Mouse (Mus musculus): Measurements from ENCODE around the gene Angptl7. TPM values are rescaled to one million over a fixed set of nuclear protein-coding genes. Genes with fewer than 3 reads are reported as not detected.
A peak's percentile ranks its signal among the peaks of the same experiment; 100 is the strongest.

The Angptl7 gene
- polyA plus RNA-seq, 1 experiment from 2014 or later, result 15.0 TPM

- no peaks in the 10 kb centered on the region for H3K27me3 ChIP-seq (ENCODE audit: control insufficient read depth, insufficient read depth, low read length)
- no peak for ATAC-seq (replicated peaks; ENCODE audit: extremely low read depth, insufficient read depth, low FRiP score)
- peaks cover 78% of the 10 kb centered on the region for H3K36me3 ChIP-seq (ENCODE audit: control insufficient read depth, insufficient read depth)
- no peaks in the 10 kb centered on the region for H3K4me1 ChIP-seq (ENCODE audit: control insufficient read depth, insufficient read depth, low read length)
- no peak overlapping the region for H3K27ac ChIP-seq (ENCODE audit: low read length)
- no peak overlapping the region for H3K9ac ChIP-seq (ENCODE audit: low read length)
- no peaks in the 10 kb centered on the region for H3K9me3 ChIP-seq (replicated peaks; ENCODE audit: control insufficient read depth, low read length)
- WGBS, result 94% methylated on average over 12 of the region's 12 CpGs
- H3K4me2 ChIP-seq (ENCODE audit: low read depth, low read length), result no peak overlapping the region
- no peak overlapping the region for H3K4me3 ChIP-seq (ENCODE audit: low read length)
Measured at GRCm38 (mm10) chr4:148464869-148465268, 35.4 kb downstream of the Angptl7 start.

- Histone ChIP-seq H3K9ac (ENCODE audit: low read length) (no peak overlapping the region), H3K4me2 (ENCODE audit: low read depth, low read length) (no peak overlapping the region), H3K4me3 (ENCODE audit: low read length) (no peak overlapping the region), H3K36me3 (ENCODE audit: control insufficient read depth, insufficient read depth) (peaks cover 78% of the 10 kb centered on the region), H3K27ac (ENCODE audit: low read length) (no peak overlapping the region), H3K27me3 (ENCODE audit: control insufficient read depth, insufficient read depth, low read length) (no peaks in the 10 kb centered on the region), H3K9me3 (replicated peaks; ENCODE audit: control insufficient read depth, low read length) (no peaks in the 10 kb centered on the region), H3K4me1 (ENCODE audit: control insufficient read depth, insufficient read depth, low read length) (no peaks in the 10 kb centered on the region)
- 82% methylated on average over 12 of the region's 12 CpGs for WGBS
- ATAC-seq (replicated peaks; ENCODE audit: extremely low read depth, insufficient read depth, low FRiP score), result no peak
Measured at GRCm38 (mm10) chr4:148464301-148464700, 36.0 kb downstream of the Angptl7 start.

GRCm38 (mm10) chr4:148463208-148463960, 36.9 kb downstream of the Angptl7 start:
- Histone ChIP-seq H3K4me1 (ENCODE audit: control insufficient read depth, insufficient read depth, low read length) (no peaks in the 10 kb centered on the region), H3K9ac (ENCODE audit: low read length) (no peak overlapping the region), H3K36me3 (ENCODE audit: control insufficient read depth, insufficient read depth) (peaks cover 77% of the 10 kb centered on the region), H3K4me2 (ENCODE audit: low read depth, low read length) (no peak overlapping the region), H3K27me3 (ENCODE audit: control insufficient read depth, insufficient read depth, low read length) (no peaks in the 10 kb centered on the region), H3K9me3 (replicated peaks; ENCODE audit: control insufficient read depth, low read length) (no peaks in the 10 kb centered on the region), H3K27ac (ENCODE audit: low read length) (no peak overlapping the region), H3K4me3 (ENCODE audit: low read length) (no peak overlapping the region)
- ATAC-seq (replicated peaks; ENCODE audit: extremely low read depth, insufficient read depth, low FRiP score), result no peak; the same call in 1 of the 2 replicates
- WGBS, result 71% methylated on average over 14 of the region's 14 CpGs

DNA sequence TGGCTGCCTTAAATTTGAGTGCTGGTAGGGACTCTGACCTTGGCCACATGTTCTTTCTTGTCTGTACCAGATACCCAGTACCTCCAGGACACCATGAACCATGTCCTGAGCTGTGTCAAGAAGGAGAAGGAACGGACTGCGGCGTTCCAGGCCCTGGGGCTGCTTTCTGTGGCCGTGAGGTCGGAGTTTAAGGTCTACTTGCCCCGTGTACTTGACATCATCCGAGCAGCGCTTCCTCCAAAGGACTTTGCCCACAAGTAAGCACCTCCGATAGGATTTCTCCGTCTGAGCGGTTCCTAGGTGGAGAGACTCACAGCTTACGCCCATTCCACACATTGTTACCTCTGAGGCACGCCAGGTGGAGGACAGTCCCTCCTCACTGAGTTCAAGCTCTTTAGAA, 37.5 kb downstream of the Angptl7 start:
- no peaks in the 10 kb centered on the region for H3K9me3 ChIP-seq (replicated peaks; ENCODE audit: control insufficient read depth, low read length)
- no peak overlapping the region for H3K4me2 ChIP-seq (ENCODE audit: low read depth, low read length)
- H3K4me1 ChIP-seq (ENCODE audit: control insufficient read depth, insufficient read depth, low read length), result no peaks in the 10 kb centered on the region
- no peak overlapping the region for H3K27ac ChIP-seq (ENCODE audit: low read length)
- peaks cover 74% of the 10 kb centered on the region for H3K36me3 ChIP-seq (ENCODE audit: control insufficient read depth, insufficient read depth)
- no peak for ATAC-seq (replicated peaks; ENCODE audit: extremely low read depth, insufficient read depth, low FRiP score)
- WGBS, result 93% methylated on average over 13 of the region's 13 CpGs
- no peaks in the 10 kb centered on the region for H3K27me3 ChIP-seq (ENCODE audit: control insufficient read depth, insufficient read depth, low read length)
- no peak overlapping the region for H3K9ac ChIP-seq (ENCODE audit: low read length)
- H3K4me3 ChIP-seq (ENCODE audit: low read length), result no peak overlapping the region

DNA sequence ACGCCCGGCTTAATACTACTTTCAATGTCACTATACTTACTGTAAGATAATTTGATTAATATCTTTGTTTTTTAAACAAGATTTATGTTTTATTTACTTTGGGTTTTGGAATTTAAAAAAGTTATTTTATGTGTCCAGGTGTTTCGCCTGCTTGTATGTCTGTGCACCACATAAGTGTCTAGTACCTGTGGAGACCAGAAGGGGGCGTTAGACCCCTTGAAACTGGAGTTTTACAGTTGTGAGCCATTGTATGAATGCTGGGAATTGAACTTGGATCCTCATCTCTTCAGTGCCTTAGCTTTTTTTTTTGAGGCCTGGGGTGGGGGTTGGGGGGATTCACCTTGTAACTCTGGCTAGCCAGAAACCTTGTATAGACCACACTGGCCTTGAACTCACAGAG, 38.5 kb downstream of the Angptl7 start:
- ATAC-seq (replicated peaks; ENCODE audit: extremely low read depth, insufficient read depth, low FRiP score), result no peak

GRCm38 (mm10) chr4:148460656-148461284, 39.5 kb downstream of the Angptl7 start:
- Histone ChIP-seq H3K9ac (ENCODE audit: low read length) (no peak overlapping the region), H3K36me3 (ENCODE audit: control insufficient read depth, insufficient read depth) (peaks cover 79% of the 10 kb centered on the region), H3K4me1 (ENCODE audit: control insufficient read depth, insufficient read depth, low read length) (no peaks in the 10 kb centered on the region), H3K4me2 (ENCODE audit: low read depth, low read length) (no peak overlapping the region), H3K27ac (ENCODE audit: low read length) (no peak overlapping the region), H3K27me3 (ENCODE audit: control insufficient read depth, insufficient read depth, low read length) (no peaks in the 10 kb centered on the region), H3K4me3 (ENCODE audit: low read length) (no peak overlapping the region), H3K9me3 (replicated peaks; ENCODE audit: control insufficient read depth, low read length) (no peaks in the 10 kb centered on the region)
- no peak for ATAC-seq (replicated peaks; ENCODE audit: extremely low read depth, insufficient read depth, low FRiP score)
- WGBS, result 87% methylated on average over 12 of the region's 12 CpGs

More for the DNA sequence above, 38.5 kb downstream of the Angptl7 start:
- H3K36me3 ChIP-seq (ENCODE audit: control insufficient read depth, insufficient read depth), result peaks cover 78% of the 10 kb centered on the region
- no peak overlapping the region for H3K4me3 ChIP-seq (ENCODE audit: low read length)
- no peaks in the 10 kb centered on the region for H3K27me3 ChIP-seq (ENCODE audit: control insufficient read depth, insufficient read depth, low read length)
- no peak overlapping the region for H3K27ac ChIP-seq (ENCODE audit: low read length)
- no peak overlapping the region for H3K9ac ChIP-seq (ENCODE audit: low read length)
- no peak overlapping the region for H3K4me2 ChIP-seq (ENCODE audit: low read depth, low read length)
- no peaks in the 10 kb centered on the region for H3K4me1 ChIP-seq (ENCODE audit: control insufficient read depth, insufficient read depth, low read length)
- 80% methylated on average over 4 of the region's 4 CpGs for WGBS
- no peaks in the 10 kb centered on the region for H3K9me3 ChIP-seq (replicated peaks; ENCODE audit: control insufficient read depth, low read length)

DNA sequence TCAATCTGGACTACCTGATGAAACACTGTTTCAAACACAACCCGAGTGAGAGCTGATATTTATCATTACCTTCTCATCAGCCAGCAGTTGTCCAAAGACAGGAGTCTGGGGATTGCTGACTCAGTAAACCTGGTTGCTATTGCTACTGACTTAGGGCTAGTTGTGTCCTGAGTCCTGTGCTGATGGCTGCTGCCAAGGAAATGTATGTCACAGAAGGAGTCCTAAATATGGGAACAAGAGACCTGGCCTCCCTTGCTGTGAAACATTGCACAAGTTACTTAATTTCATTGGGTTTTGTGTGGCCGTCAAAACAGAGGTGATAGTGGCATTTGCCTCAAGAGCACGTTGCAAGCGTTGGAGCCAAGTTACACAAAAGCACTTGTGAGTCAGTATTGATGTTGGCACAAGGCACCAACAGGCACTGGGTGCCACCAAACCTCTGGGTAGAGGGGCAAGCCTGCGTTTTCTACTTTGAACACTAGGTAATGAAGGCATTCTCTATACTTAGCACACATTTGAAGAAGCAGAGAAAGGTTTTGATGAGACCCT, 44.7 kb downstream of the Angptl7 start:
- Histone ChIP-seq H3K4me3 (ENCODE audit: low read length) (no peak overlapping the region), H3K36me3 (ENCODE audit: control insufficient read depth, insufficient read depth) (peaks cover 74% of the 10 kb centered on the region), H3K4me2 (ENCODE audit: low read depth, low read length) (no peak overlapping the region), H3K27me3 (ENCODE audit: control insufficient read depth, insufficient read depth, low read length) (no peaks in the 10 kb centered on the region), H3K4me1 (ENCODE audit: control insufficient read depth, insufficient read depth, low read length) (no peaks in the 10 kb centered on the region), H3K9ac (ENCODE audit: low read length) (no peak overlapping the region), H3K27ac (ENCODE audit: low read length) (no peak overlapping the region), H3K9me3 (replicated peaks; ENCODE audit: control insufficient read depth, low read length) (no peaks in the 10 kb centered on the region)
- ATAC-seq (replicated peaks; ENCODE audit: extremely low read depth, insufficient read depth, low FRiP score), result no peak
- 82% methylated on average over 5 of the region's 5 CpGs for WGBS

GRCm38 (mm10) chr4:148453707-148454106, 46.6 kb downstream of the Angptl7 start:
- no peaks in the 10 kb centered on the region for H3K9me3 ChIP-seq (replicated peaks; ENCODE audit: control insufficient read depth, low read length)
- peaks cover 9% of the 10 kb centered on the region for H3K4me1 ChIP-seq (ENCODE audit: control insufficient read depth, insufficient read depth, low read length)
- H3K27me3 ChIP-seq (ENCODE audit: control insufficient read depth, insufficient read depth, low read length), result no peaks in the 10 kb centered on the region
- WGBS, result 91% methylated on average over 11 of the region's 11 CpGs
- H3K4me3 ChIP-seq (ENCODE audit: low read length), result no peak overlapping the region
- ATAC-seq (replicated peaks; ENCODE audit: extremely low read depth, insufficient read depth, low FRiP score), result no peak
- H3K4me2 ChIP-seq (ENCODE audit: low read depth, low read length), result no peak overlapping the region
- no peak overlapping the region for H3K27ac ChIP-seq (ENCODE audit: low read length)
- H3K9ac ChIP-seq (ENCODE audit: low read length), result no peak overlapping the region
- peaks cover 59% of the 10 kb centered on the region for H3K36me3 ChIP-seq (ENCODE audit: control insufficient read depth, insufficient read depth)

- Histone ChIP-seq H3K27me3 (ENCODE audit: control insufficient read depth, insufficient read depth, low read length) (no peaks in the 10 kb centered on the region), H3K9me3 (replicated peaks; ENCODE audit: control insufficient read depth, low read length) (no peaks in the 10 kb centered on the region), H3K36me3 (ENCODE audit: control insufficient read depth, insufficient read depth) (peaks cover 17% of the 10 kb centered on the region), H3K4me3 (ENCODE audit: low read length) (peak overlapping the region; percentile 79), H3K27ac (ENCODE audit: low read length) (peak overlapping the region; percentile 76), H3K9ac (ENCODE audit: low read length) (peak overlapping the region; percentile 90), H3K4me1 (ENCODE audit: control insufficient read depth, insufficient read depth, low read length) (peaks cover 22% of the 10 kb centered on the region), H3K4me2 (ENCODE audit: low read depth, low read length) (peak overlapping the region; percentile 68)
- no peak; the same call in 1 of the 2 replicates for ATAC-seq (replicated peaks; ENCODE audit: extremely low read depth, insufficient read depth, low FRiP score)
- WGBS, result under 1% methylated on average over 15 of the region's 15 CpGs
Measured at GRCm38 (mm10) chr4:148448853-148449245, 51.4 kb downstream of the Angptl7 start.
